Mouse (Mus musculus) G1E (cell line): ENCODE measurements at regions not wholly inside any gene's neighbourhood (a gene's known extent, or its start where the extent isn't known, plus 50 kb on each side); places are given as distances from the start of the nearest gene placed in this dataset.

Experiments
- ATAC-seq: 2 replicates; pipeline ENCODE4 v1.8.0; 2016; ENCODE audit warnings: mild to moderate bottlenecking; ENCODE audit not compliant: insufficient number of reproducible peaks, poor library complexity, low FRiP score, severe bottlenecking; ENCODE audit errors: extremely low read depth
- DNase-seq: peaks from one replicate; pipeline ENCODE4 v3.0.0; 2012; ENCODE audit warnings: low spot score
- H3K27me3 ChIP-seq: 2 replicates; pipeline ENCODE4 v1.6.1; 2012; ENCODE audit warnings: mild to moderate bottlenecking, low read length, inconsistent platforms; ENCODE audit not compliant: insufficient read depth
- H3K36me3 ChIP-seq: replicated peaks from 2 replicates; pipeline ENCODE3; 2012; ENCODE audit warnings: mild to moderate bottlenecking, inconsistent platforms
- H3K4me1 ChIP-seq: 2 replicates; pipeline ENCODE4 v1.6.1; 2012; ENCODE audit warnings: low read depth, low read length, inconsistent platforms, mixed read lengths; ENCODE audit not compliant: insufficient read depth
- H3K4me3 ChIP-seq: 2 replicates; pipeline ENCODE4 v1.5.1; 2012; ENCODE audit warnings: low read depth, mild to moderate bottlenecking, inconsistent platforms, low read length, moderate library complexity, mixed read lengths
- H3K9me3 ChIP-seq: replicated peaks from 2 replicates; pipeline ENCODE4 v1.6.1; 2012; ENCODE audit warnings: inconsistent platforms
- CTCF ChIP-seq: IDR thresholded peaks from 2 replicates; pipeline ENCODE4 v1.5.1; 2012; ENCODE audit warnings: low read depth, low read length, inconsistent platforms, mixed read lengths
- GATA1 ChIP-seq: IDR thresholded peaks from 2 replicates; pipeline ENCODE4 v1.6.1; 2012; ENCODE audit warnings: borderline replicate concordance, low read length, inconsistent platforms, mixed read lengths
- GATA2 ChIP-seq: IDR thresholded peaks from 2 replicates; pipeline ENCODE4 v1.6.1; 2012; ENCODE audit warnings: low read depth, low read length, inconsistent platforms, borderline replicate concordance
- POLR2AphosphoS5 ChIP-seq: IDR thresholded peaks from 2 replicates; pipeline ENCODE4 v1.6.1; 2012; ENCODE audit warnings: low read depth, low read length, inconsistent platforms; ENCODE audit not compliant: insufficient replicate concordance
- TAL1 ChIP-seq: conservative IDR thresholded peaks from 2 replicates; pipeline ENCODE4 v1.6.1; 2012; ENCODE audit warnings: low read depth, low read length, inconsistent platforms, mixed read lengths

DNA sequence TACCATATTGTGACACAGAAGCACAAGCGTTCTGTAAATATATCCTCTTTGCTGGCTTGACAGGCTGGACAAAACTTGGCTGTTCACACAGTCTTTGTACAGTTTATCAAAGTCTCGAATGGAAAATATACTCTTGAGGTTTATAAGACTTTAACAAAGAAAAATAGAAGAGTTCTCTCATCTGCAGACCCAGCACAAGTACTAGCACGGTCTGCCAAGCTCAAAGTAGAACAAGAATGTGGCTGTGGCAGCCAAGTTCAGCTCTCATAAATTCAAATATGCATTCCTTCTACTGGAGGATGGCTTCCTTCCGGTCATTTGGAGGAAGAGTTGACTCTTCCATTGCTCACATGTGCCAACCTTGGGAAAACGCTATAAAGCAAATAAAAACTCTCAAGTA, 151.2 kb upstream of the Pik3r1 start:
- Histone ChIP-seq H3K4me3 (no peak overlapping the region), H3K36me3 (no peaks in the 10 kb centered on the region), H3K4me1 (no peaks in the 10 kb centered on the region), H3K27me3 (peaks cover 10% of the 10 kb centered on the region; the same call in 1 of the 2 replicates), H3K9me3 (no peaks in the 10 kb centered on the region)
- ATAC-seq = no peak
- no peak for DNase-seq
- no peak for TF ChIP-seq TAL1
- no peak for TF ChIP-seq GATA2
- no peak for TF ChIP-seq POLR2AphosphoS5
- TF ChIP-seq CTCF = no peak
- TF ChIP-seq GATA1 = no peak

DNA sequence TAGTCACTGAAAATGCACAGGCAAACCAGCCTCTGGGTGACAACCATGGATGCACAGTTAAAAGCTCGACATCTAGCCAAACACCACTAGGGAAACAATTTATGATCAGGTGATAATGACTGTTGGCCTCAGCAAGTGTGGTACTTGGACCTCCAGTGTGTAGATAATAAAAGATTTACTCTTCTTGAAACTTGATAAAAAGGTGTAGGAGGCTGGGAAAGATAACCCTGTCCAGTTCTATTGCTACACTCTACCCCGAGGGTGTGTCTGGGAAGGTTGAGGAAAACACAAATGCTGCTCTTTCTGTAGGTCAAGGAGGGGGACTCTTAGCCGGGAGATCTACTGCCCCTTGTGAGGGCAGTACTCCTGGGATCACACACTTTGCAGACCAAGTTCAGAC, 152.4 kb upstream of the Pik3r1 start:
- no peaks in the 10 kb centered on the region for H3K4me1 ChIP-seq
- H3K27me3 ChIP-seq = peaks cover 10% of the 10 kb centered on the region; the same call in 1 of the 2 replicates
- no peak overlapping the region for H3K4me3 ChIP-seq
- no peaks in the 10 kb centered on the region for H3K9me3 ChIP-seq
- TF ChIP-seq GATA1 (no peak), POLR2AphosphoS5 (no peak), CTCF (no peak), GATA2 (no peak), TAL1 (no peak)
- H3K36me3 ChIP-seq = no peaks in the 10 kb centered on the region
- no peak for DNase-seq
- no peak for ATAC-seq

DNA sequence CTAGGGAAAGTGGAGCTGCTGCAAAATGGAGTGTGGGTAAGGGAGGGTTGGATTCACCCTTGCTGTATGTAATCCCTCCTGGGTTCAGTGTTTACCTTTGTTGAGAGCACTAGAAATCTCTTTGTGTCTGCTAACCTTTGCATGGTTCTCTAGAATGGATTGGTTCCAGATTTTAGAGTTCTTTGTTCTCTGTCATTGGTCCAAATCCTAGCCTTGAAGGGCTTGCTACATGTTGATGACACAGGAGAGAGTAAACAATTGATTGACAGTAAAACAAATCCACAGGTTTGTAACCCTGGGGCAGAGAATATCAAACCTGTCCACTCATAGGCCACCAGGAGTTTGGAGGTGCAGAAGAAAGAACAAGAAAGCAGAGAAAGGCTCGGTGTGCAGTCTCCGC, 156.6 kb upstream of the Pik3r1 start:
- H3K4me3 ChIP-seq = no peak overlapping the region
- no peaks in the 10 kb centered on the region for H3K4me1 ChIP-seq
- DNase-seq = no peak
- TF ChIP-seq POLR2AphosphoS5 = no peak
- no peak for TF ChIP-seq GATA2
- no peak for TF ChIP-seq GATA1
- TF ChIP-seq CTCF = no peak
- no peak for TF ChIP-seq TAL1
- H3K9me3 ChIP-seq = no peaks in the 10 kb centered on the region
- ATAC-seq = no peak
- H3K27me3 ChIP-seq = peaks cover 6% of the 10 kb centered on the region
- H3K36me3 ChIP-seq = no peaks in the 10 kb centered on the region

DNA sequence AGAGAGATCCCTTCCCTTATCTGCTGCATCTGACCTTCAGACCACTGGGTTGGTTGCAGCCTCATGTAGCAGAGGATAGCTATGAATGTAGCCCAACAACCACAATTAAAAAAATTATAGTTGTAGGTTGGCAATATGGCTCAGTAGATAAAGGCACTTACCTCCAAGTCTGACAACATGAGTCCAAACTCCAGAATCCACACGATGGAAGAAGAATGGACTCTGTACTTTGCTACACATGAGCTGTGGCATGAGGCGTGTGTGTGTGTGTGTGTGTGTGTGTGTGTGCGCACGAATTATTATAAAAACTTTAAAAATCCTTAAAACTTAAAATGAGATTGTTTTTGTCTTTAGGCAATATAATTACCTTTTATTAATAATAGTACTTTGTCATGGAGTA, 163.2 kb upstream of the Pik3r1 start:
- TF ChIP-seq TAL1 (no peak), CTCF (no peak), GATA2 (no peak), POLR2AphosphoS5 (no peak)
- no peak for ATAC-seq
- H3K4me1 ChIP-seq = no peaks in the 10 kb centered on the region
- H3K27me3 ChIP-seq = peaks cover 13% of the 10 kb centered on the region
- DNase-seq = no peak
- no peaks in the 10 kb centered on the region for H3K36me3 ChIP-seq
- no peak overlapping the region for H3K4me3 ChIP-seq
- H3K9me3 ChIP-seq = no peaks in the 10 kb centered on the region

DNA sequence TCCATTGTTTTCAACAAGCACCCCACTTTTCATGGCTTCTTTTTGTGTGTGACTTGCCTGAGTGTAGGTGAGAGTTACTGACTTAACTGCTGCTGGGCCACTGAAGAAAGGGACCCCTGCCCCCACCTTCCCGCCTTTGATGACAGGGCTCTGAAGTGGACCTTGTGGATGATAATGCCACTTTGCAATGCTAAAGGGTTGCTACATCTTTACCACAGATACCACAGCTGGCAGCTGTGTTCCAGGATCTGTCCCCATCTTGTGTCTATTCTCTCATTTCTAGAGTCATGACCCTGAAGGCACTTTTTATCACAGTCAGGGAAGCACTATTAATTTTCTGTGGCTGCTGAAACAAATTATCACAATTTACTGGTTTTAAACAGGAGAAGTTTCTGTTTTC, 163.9 kb upstream of the Pik3r1 start:
- peaks cover 17% of the 10 kb centered on the region for H3K27me3 ChIP-seq
- H3K9me3 ChIP-seq = no peaks in the 10 kb centered on the region
- TF ChIP-seq POLR2AphosphoS5 = no peak
- TF ChIP-seq TAL1 = no peak
- TF ChIP-seq GATA1 = no peak
- no peak for TF ChIP-seq GATA2
- no peak for TF ChIP-seq CTCF
- ATAC-seq (no peak), DNase-seq (no peak)
- H3K4me3 ChIP-seq = no peak overlapping the region
- no peaks in the 10 kb centered on the region for H3K36me3 ChIP-seq
- H3K4me1 ChIP-seq = no peaks in the 10 kb centered on the region

DNA sequence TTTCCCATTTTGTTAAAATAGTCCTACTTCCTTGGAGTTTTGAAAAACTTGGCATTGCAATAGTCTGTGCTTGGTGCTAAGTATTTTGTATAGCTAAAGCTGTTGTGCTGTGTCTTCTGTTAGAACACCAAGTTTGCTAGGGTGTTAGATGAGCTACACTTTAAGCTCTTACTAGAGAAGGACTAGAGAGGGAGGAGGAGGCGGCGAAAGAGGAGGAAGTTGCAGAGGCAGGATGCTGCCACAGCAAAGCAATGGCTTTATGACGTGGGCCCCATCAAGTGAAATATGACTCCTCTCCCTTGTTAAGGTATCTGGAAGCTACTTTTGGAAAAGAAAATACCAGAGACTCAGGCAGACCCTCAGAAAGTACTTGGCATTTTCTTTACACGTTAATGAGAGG, 167.8 kb upstream of the Pik3r1 start:
- no peak for ATAC-seq
- DNase-seq = no peak

DNA sequence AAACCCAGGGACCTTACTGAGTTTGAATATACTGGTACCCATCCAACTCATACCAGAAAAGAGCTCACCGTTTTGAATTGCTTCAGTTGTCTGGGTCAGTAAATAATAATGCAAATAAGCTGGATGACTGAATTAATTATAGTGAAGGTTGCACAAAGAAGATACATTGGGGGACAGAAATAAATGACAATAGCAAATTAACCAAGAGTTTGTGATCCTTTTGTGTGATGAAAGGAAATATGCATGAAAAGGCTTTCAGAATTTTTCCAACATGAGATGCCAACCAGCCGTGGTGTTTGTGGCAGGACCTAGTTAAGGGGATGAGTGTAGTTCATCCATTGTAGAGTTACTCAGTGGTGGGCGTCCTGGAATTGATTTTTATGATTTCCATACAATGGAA, 186.5 kb upstream of the Pik3r1 start:
- TF ChIP-seq POLR2AphosphoS5 (no peak), CTCF (no peak), GATA1 (no peak), GATA2 (no peak), TAL1 (no peak)
- peaks cover 12% of the 10 kb centered on the region for H3K27me3 ChIP-seq
- no peaks in the 10 kb centered on the region for H3K36me3 ChIP-seq
- no peaks in the 10 kb centered on the region for H3K4me1 ChIP-seq
- no peak for DNase-seq
- no peaks in the 10 kb centered on the region for H3K9me3 ChIP-seq
- no peak for ATAC-seq
- H3K4me3 ChIP-seq = no peak overlapping the region

More for the DNA sequence above, 167.8 kb upstream of the Pik3r1 start:
- H3K36me3 ChIP-seq = no peaks in the 10 kb centered on the region
- peaks cover 19% of the 10 kb centered on the region for H3K27me3 ChIP-seq
- no peak overlapping the region for H3K4me3 ChIP-seq
- TF ChIP-seq TAL1 (no peak), POLR2AphosphoS5 (no peak), GATA2 (no peak), CTCF (no peak), GATA1 (no peak)
- no peaks in the 10 kb centered on the region for H3K4me1 ChIP-seq
- no peaks in the 10 kb centered on the region; the same call in 1 of the 2 replicates for H3K9me3 ChIP-seq
